Mouse (Mus musculus): ENCODE results near the gene Phox2b. TPM values are rescaled to one million over a fixed set of nuclear protein-coding genes. Genes with fewer than 3 reads are reported as not detected.

Gene Phox2b
- total and polyA plus RNA-seq, 3 experiments = not detected

DNA sequence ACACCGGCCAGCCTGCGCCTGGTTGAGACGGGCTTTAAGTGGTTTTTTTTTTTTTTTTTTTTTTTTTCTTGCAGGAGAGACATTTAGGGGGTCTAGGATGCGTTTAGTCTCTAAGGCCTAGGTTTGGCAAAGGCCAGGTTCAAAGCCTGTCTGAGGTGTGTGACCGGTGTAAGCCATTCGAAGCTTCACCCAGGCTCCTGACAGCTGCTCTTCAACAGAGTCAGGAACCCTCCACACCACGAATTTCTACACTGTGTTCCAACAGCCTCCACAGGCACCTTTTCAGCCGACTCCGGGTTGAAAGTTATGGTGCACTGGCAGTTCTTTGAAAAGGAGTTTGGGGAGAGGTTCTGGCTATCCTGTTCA, 2.3 kb upstream of the Phox2b start:
- dilution Hi-C loops (cut with MboI; ENCODE audit: extremely low pct_ligation_motif_present, extremely low pct_unique_long_range_greater_than_20kb, low sequenced_read_pairs) (no loop called here), in situ Hi-C loops (cut with MboI; ENCODE audit: low pct_ligation_motif_present, low pct_unique_long_range_greater_than_20kb, low sequenced_read_pairs) (no loop called here)
- DNase-seq (ENCODE audit: extremely low read depth) = no peak
- Histone ChIP-seq H3K9ac (ENCODE audit: insufficient read depth, low read depth) (no peak overlapping the region), H3K27me3 (replicated peaks) (no peaks in the 10 kb centered on the region), H3K9me3 (replicated peaks; ENCODE audit: low read length) (no peaks in the 10 kb centered on the region), H3K27ac (ENCODE audit: insufficient read depth, low read depth) (no peak overlapping the region), H3K4me2 (ENCODE audit: insufficient read depth, low read depth, poor library complexity, severe bottlenecking) (no peak overlapping the region), H3K36me3 (replicated peaks in 1 of 2; ENCODE audit: control insufficient read depth in 1 of 2, insufficient read depth in 1 of 2, low read length in 1 of 2) (no peaks in the 10 kb centered on the region), H3K4me3 (replicated peaks in 1 of 3; ENCODE audit: low read depth in 2 of 3, low read length in 2 of 3, poor library complexity in 1 of 3) (no peak overlapping the region), H3K4me1 (ENCODE audit: control insufficient read depth in 1 of 2, insufficient read depth in 2 of 2) (no peaks in the 10 kb centered on the region), H3K79me2 (replicated peaks; ENCODE audit: control insufficient read depth, extremely low read depth, insufficient read depth, poor library complexity, severe bottlenecking) (no peaks in the 10 kb centered on the region)
- no peak for TF ChIP-seq MAZ (IDR thresholded peaks at IDR 0.05; ENCODE audit: low read depth, low read length)

DNA sequence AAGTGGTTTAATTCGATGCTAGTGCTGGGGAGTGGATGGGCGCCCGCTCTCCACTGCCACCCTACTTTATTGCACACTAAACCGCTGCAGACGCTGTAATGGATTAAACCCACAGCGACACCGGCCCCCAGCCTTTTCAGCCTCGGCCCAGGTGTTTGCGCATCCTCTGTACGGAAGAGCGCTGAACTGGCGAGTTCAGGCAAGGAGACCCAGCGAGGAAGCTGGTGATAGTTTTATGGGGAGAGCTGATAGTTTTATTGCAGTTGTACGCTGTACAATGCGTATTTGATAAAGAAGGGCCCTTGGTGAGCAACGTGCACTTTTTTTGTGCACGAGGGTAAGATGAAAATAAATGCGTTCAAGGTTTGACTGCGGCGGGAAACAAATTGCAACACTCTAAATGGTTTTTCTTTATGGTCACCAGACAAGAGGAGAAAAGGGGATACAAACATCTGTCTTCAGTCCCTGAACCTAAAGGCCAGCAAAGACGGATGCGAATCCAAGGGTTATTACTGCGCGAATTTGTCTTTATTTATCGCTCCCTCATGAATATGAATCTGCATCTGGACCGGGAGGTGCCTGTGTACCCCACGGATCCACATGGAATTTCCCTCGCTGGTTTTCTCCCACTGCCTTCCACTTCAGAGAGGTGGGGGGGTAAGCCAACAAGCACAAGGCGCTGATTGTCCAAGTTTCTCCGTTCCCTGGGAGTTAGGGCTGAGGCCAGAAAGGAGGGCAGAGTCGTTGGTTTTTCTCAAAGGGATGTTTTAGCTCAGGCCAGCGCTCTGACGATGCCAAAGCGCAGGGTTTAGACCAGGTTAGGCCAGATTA, 1.7 kb upstream of the Phox2b start:
- Histone ChIP-seq H3K27me3 (replicated peaks) (no peaks in the 10 kb centered on the region), H3K36me3 (replicated peaks in 1 of 2; ENCODE audit: control insufficient read depth in 1 of 2, insufficient read depth in 1 of 2, low read length in 1 of 2) (no peaks in the 10 kb centered on the region), H3K27ac (ENCODE audit: insufficient read depth, low read depth) (no peak overlapping the region), H3K79me2 (replicated peaks; ENCODE audit: control insufficient read depth, extremely low read depth, insufficient read depth, poor library complexity, severe bottlenecking) (no peaks in the 10 kb centered on the region), H3K4me1 (ENCODE audit: control insufficient read depth in 1 of 2, insufficient read depth in 2 of 2) (no peaks in the 10 kb centered on the region), H3K9ac (ENCODE audit: insufficient read depth, low read depth) (no peak overlapping the region), H3K9me3 (replicated peaks; ENCODE audit: low read length) (no peaks in the 10 kb centered on the region), H3K4me2 (ENCODE audit: insufficient read depth, low read depth, poor library complexity, severe bottlenecking) (no peak overlapping the region), H3K4me3 (replicated peaks in 1 of 3; ENCODE audit: low read depth in 2 of 3, low read length in 2 of 3, poor library complexity in 1 of 3) (no peak overlapping the region)
- in situ Hi-C loops (cut with MboI; ENCODE audit: low pct_ligation_motif_present, low pct_unique_long_range_greater_than_20kb, low sequenced_read_pairs) (no loop called here), dilution Hi-C loops (cut with MboI; ENCODE audit: extremely low pct_ligation_motif_present, extremely low pct_unique_long_range_greater_than_20kb, low sequenced_read_pairs) (no loop called here)
- no peak for DNase-seq (ENCODE audit: extremely low read depth)
- TF ChIP-seq ETS1 (conservative IDR thresholded peaks at IDR 0.05; ENCODE audit: low read depth, low read length) (no peak), UBTF (IDR thresholded peaks at IDR 0.05; ENCODE audit: low read depth, low read length) (no peak), JUN (IDR thresholded peaks at IDR 0.05; ENCODE audit: insufficient read depth, low read depth, low read length) (no peak), EP300 (IDR thresholded peaks at IDR 0.05; ENCODE audit: low read length) (no peak), RAD21 (IDR thresholded peaks at IDR 0.05; ENCODE audit: low read depth, low read length) (no peak)

DNA sequence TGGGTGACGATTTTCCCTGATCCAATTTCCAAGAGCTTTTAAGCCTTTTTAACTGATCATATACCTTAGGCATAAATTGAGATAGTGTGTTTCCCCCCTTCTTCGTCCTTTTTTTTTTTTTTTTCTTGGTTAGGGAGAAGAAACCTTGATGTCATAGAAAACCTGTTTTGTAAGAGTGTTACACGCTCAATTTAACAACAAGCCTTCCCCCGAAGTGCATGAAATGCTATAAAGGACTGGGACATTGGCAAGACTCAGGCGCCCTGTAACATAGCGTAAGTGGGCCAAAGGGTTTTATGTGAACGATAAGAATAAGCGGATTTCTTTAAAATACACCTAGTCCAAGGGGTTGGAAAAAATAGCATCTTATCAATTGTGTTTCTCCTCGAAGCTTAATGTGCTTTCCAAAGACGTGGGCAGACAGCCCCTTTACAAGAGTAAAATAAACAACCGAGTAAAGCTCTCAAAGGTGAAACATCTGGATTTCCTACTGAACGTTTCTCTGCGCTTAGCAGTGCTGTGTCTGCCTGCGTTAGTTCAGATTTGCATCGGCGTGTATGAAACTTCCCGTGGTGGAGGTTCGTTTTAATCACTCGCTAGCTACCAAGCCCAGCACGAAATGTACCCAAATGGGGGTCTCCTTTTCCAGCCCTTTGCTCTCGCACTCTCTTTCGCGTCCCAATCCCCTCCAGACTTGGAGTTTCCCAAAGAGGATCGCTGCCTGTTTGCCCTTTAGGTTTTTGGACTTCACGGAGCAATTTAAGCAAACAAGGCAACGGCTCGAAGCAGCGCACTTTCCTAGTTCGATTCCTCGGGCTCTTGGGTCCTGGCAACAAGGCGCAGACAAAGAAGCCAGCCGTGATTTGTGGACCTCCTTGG, 531 bp upstream of the Phox2b start:
- in situ Hi-C loops (cut with MboI; ENCODE audit: low pct_ligation_motif_present, low pct_unique_long_range_greater_than_20kb, low sequenced_read_pairs) = no loop called here
- no peak overlapping the region for H3K4me2 ChIP-seq (ENCODE audit: insufficient read depth, low read depth, poor library complexity, severe bottlenecking)

More for the DNA sequence above, 531 bp upstream of the Phox2b start:
- no peaks in the 10 kb centered on the region for H3K36me3 ChIP-seq (replicated peaks in 1 of 2; ENCODE audit: control insufficient read depth in 1 of 2, insufficient read depth in 1 of 2, low read length in 1 of 2)
- no peak overlapping the region for H3K9ac ChIP-seq (ENCODE audit: insufficient read depth, low read depth)
- no peak overlapping the region for H3K4me3 ChIP-seq (replicated peaks in 1 of 3; ENCODE audit: low read depth in 2 of 3, low read length in 2 of 3, poor library complexity in 1 of 3)
- no peak overlapping the region for H3K27ac ChIP-seq (ENCODE audit: insufficient read depth, low read depth)
- dilution Hi-C loops (cut with MboI; ENCODE audit: extremely low pct_ligation_motif_present, extremely low pct_unique_long_range_greater_than_20kb, low sequenced_read_pairs) = no loop called here
- H3K4me1 ChIP-seq (ENCODE audit: control insufficient read depth in 1 of 2, insufficient read depth in 2 of 2) = no peaks in the 10 kb centered on the region
- H3K9me3 ChIP-seq (replicated peaks; ENCODE audit: low read length) = no peaks in the 10 kb centered on the region
- DNase-seq (ENCODE audit: extremely low read depth) = no peak
- no peaks in the 10 kb centered on the region for H3K27me3 ChIP-seq (replicated peaks)
- TF ChIP-seq MAZ (IDR thresholded peaks at IDR 0.05; ENCODE audit: low read depth, low read length) (no peak), MAX (IDR thresholded peaks at IDR 0.05; ENCODE audit: low read length) (no peak), SIN3A (IDR thresholded peaks at IDR 0.05; ENCODE audit: low read length) (no peak), RCOR1 (conservative IDR thresholded peaks at IDR 0.05; ENCODE audit: low read depth, low read length) (no peak), MYC (IDR thresholded peaks at IDR 0.05; ENCODE audit: low read depth, low read length) (no peak), ZC3H11A (IDR thresholded peaks at IDR 0.05; ENCODE audit: low read depth, low read length) (no peak)
- H3K79me2 ChIP-seq (replicated peaks; ENCODE audit: control insufficient read depth, extremely low read depth, insufficient read depth, poor library complexity, severe bottlenecking) = no peaks in the 10 kb centered on the region

Data from CH12.LX (cell line).